Mouse (Mus musculus): ENCODE results near the gene Kpna7. TPM values are rescaled to one million over a fixed set of nuclear protein-coding genes. Genes with fewer than 3 reads are reported as not detected.

Gene Kpna7
- not detected in 2 replicates for polyA plus RNA-seq (2012; rRNA removed)

DNA sequence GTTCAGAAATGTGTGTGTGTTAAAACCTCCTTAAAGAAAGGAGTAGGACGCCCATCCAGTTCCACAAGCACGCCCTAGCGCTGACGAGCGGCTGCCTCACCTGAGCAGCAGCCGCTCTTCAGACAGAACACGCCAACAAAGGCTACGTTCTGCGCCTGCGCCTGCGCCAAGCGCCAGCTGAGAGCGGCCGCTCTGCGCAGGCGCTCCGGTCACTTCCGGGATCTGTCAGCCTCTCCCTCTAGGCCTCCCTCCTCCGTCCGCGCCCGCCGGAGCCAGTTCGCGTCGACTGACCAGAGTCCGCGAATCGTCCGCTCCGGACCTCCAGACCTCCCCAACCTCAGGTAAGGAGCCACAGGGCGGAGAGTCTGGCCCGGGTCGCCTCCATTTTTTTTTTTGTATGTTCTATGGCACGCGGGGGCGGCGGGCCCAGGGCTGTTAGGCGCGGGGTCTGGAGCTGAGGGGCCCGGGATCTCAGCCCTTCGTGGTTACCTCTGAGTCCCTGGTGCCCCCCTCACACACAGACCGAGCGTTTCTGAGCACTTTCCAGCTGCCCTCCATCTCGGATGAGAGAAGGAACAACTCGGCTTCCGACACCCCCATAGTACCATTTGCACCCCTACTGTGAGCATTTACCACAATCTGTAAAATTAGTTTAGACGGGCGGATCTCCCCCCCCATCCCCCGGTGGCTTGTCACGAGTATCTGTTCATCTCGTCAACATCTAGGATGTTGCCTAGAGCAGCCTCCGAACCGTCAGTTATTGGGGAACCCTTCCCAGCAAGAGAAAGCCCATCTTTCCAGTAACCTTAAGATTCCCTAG is at the start of gene Kpna7, which contains the start of gene Arpc1a:
Kpna7 (minus strand) TSS at position 399 of the 820 bp plus-strand sequence.
Arpc1a (plus strand) TSS at position 199 of the 820 bp plus-strand sequence.

GRCm38 (mm10) chr5:145114071-145114605 is 30.3 kb upstream of the Kpna7 start, which contains the start of gene Arpc1b:
TSS of gene Arpc1b (plus strand) at chr5:145114215.

GRCm38 (mm10) chr5:145042690-145043089 is 41.1 kb downstream of the Kpna7 start, which contains the start of gene 1700018F24Rik:
TSS of gene 1700018F24Rik (plus strand) at chr5:145042990.

DNA sequence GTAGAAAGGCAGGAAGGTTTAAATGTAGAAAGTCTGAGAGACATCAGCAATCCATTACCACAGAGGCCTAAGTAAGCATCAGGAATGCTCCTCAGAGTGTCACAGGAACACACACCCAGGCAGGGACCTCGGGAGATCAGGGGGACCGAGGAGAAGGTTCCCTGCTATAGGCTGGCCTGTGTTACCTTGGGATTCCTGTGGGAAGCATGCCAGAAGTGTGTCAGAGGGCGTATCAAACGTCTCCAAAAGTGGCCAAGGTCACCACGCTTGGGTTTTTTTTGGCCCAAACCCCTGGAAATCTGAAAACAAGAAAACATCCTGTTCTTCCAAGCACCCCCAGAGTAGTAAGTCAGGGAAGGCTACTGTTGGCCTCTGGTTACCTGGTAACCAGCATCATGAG is 51.4 kb downstream of the Kpna7 start, which contains the start of gene Gm4871:
Gm4871 (minus strand) TSS at position 364 of the 400 bp plus-strand sequence.

DNA sequence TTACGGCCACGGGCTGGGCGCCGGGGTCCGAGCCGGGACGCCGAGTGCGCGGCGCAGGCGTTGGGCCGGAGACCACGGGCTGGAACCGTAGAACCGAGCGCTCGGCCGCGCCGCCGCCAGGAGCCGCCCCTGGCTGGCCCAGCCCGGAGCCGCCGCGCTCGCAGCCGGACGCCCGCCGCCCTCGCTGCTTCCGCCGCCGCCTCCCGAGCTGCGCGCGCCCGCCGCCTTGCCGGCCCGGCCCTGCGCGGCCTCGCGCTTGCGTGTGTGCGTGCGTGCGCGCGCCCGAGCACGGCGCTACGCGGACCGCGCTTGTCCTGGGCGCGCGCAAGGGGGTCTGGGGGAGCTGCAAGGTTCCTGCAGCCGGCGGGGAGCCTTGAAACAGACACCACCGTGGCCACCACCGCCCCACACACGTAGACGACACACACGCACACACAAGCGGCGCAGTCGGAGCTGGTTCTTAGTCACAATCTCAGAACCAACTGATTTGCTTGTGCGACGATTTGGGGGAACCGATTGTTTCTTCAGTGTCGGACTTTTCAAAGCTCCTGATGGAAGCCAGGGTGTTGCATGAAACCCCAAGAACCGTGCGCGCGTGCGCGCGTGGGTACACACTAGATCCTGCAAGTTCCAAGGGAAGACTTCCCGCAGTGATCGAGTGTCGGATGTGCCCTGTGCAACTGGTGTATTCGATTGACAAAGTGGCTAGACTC is 118.0 kb downstream of the Kpna7 start, which contains the start of gene Smurf1:
Smurf1 (minus strand) TSS at position 209 of the 713 bp plus-strand sequence.

Other genes starting within 250 kb of the Kpna7 start
- gene Smurf1, start 118.2 kb downstream of the Kpna7 start, polyA plus RNA-seq (2012; rRNA removed): 20.6 and 23.6 TPM in 2 replicates
- gene Gm4871, start 51.3 kb downstream of the Kpna7 start, polyA plus RNA-seq (2012; rRNA removed): not detected in 2 replicates
- not detected in 2 replicates for gene 1700018F24Rik, start 41.0 kb downstream of the Kpna7 start, polyA plus RNA-seq (2012; rRNA removed)
- gene Arpc1a, start 200 bp downstream of the Kpna7 start, polyA plus RNA-seq (2012; rRNA removed): 97.8 and 103 TPM in 2 replicates
- 959 and 1,102 TPM in 2 replicates for gene Arpc1b, start 30.2 kb upstream of the Kpna7 start, polyA plus RNA-seq (2012; rRNA removed)
- gene Pdap1, start 56.2 kb upstream of the Kpna7 start, polyA plus RNA-seq (2012; rRNA removed): 19.0 and 22.0 TPM in 2 replicates
- 35.8 and 40.5 TPM in 2 replicates for gene Bud31, start 56.3 kb upstream of the Kpna7 start, polyA plus RNA-seq (2012; rRNA removed)
- gene Ptcd1, start 83.1 kb upstream of the Kpna7 start, polyA plus RNA-seq (2012; rRNA removed): 11.1 and 13.6 TPM in 2 replicates
- gene Cpsf4, start 83.2 kb upstream of the Kpna7 start, polyA plus RNA-seq (2012; rRNA removed): 24.1 and 24.8 TPM in 2 replicates
- 162 and 166 TPM in 2 replicates for gene Atp5j2, start 108.0 kb upstream of the Kpna7 start, polyA plus RNA-seq (2012; rRNA removed)
- 2.6 and 2.8 TPM in 2 replicates for gene Zkscan14, start 117.8 kb upstream of the Kpna7 start, polyA plus RNA-seq (2012; rRNA removed)
- 3.8 and 4.0 TPM in 2 replicates for gene Zkscan5, start 120.5 kb upstream of the Kpna7 start, polyA plus RNA-seq (2012; rRNA removed)
- 7.7 and 9.9 TPM in 2 replicates for gene Zfp655, start 147.7 kb upstream of the Kpna7 start, polyA plus RNA-seq (2012; rRNA removed)
- 18.9 and 19.1 TPM in 2 replicates for gene Zscan25, start 196.5 kb upstream of the Kpna7 start, polyA plus RNA-seq (2012; rRNA removed)

Measured in colon, adult 2 months (tissue).